Mouse (Mus musculus) MEL (cell line): ENCODE data around the gene Man1c1. TPM values are rescaled to one million over a fixed set of nuclear protein-coding genes. Genes with fewer than 3 reads are reported as not detected.

Source experiments
- DNase-seq: peaks from one replicate; pipeline ENCODE4 v3.0.0; 2011; ENCODE audit warnings: low read depth, low spot score
- H3K27ac ChIP-seq: 2 replicates; pipeline ENCODE4 v1.5.1; 2012; ENCODE audit warnings: low read depth, mild to moderate bottlenecking, control low read depth, low read length, moderate library complexity; ENCODE audit not compliant: control insufficient read depth
- H3K27me3 ChIP-seq, 2 experiments: fragments of 150-350 bp in 1 of 2; sonication (generic) in 1 of 2; 2 replicates each; pipeline ENCODE4 v1.6.1; 2012; ENCODE audit warnings: low read length in 2 of 2, mild to moderate bottlenecking in 2 of 2, improper control_type of control experiment in 1 of 2, moderate library complexity in 1 of 2; ENCODE audit not compliant: insufficient read depth in 2 of 2, control insufficient read depth in 1 of 2
- H3K36me3 ChIP-seq, 2 experiments: 2 replicates each; pipeline ENCODE4 v1.6.1; 2012 to 2014; ENCODE audit warnings: low read length in 2 of 2, improper control_type of control experiment in 1 of 2, inconsistent platforms in 1 of 2, mild to moderate bottlenecking in 1 of 2; ENCODE audit not compliant: insufficient read depth in 2 of 2, control insufficient read depth in 1 of 2
- H3K4me1 ChIP-seq, 2 experiments: fragments of 150-350 bp in 1 of 2; sonication (generic) in 1 of 2; 2 replicates each; pipeline ENCODE4 v1.6.1; 2012; ENCODE audit warnings: low read length in 2 of 2, improper control_type of control experiment in 1 of 2, mild to moderate bottlenecking in 1 of 2; ENCODE audit not compliant: insufficient read depth in 2 of 2, control insufficient read depth in 1 of 2
- H3K4me3 ChIP-seq, 2 experiments: fragments of 150-350 bp in 1 of 2; sonication (generic) in 1 of 2; 2 replicates each; pipeline ENCODE4 v1.5.1; 2012; ENCODE audit warnings: low read depth in 2 of 2, low read length in 2 of 2, mild to moderate bottlenecking in 2 of 2, moderate library complexity in 2 of 2, control low read depth in 1 of 2, improper control_type of control experiment in 1 of 2; ENCODE audit not compliant: control insufficient read depth in 1 of 2, insufficient read depth in 1 of 2
- H3K79me2 ChIP-seq: 2 replicates; pipeline ENCODE4 v1.6.1; 2012; ENCODE audit warnings: mild to moderate bottlenecking, low read length, moderate library complexity; ENCODE audit not compliant: control insufficient read depth, poor library complexity, insufficient read depth
- H3K9ac ChIP-seq: 2 replicates; pipeline ENCODE4 v1.6.1; 2012; ENCODE audit warnings: low read depth, mild to moderate bottlenecking, control low read depth, low read length, moderate library complexity; ENCODE audit not compliant: control insufficient read depth, poor library complexity, severe bottlenecking
- H3K9me3 ChIP-seq: fragments of 150-350 bp; sonication (generic); replicated peaks from 2 replicates; pipeline ENCODE4 v1.6.1; 2012; ENCODE audit warnings: mild to moderate bottlenecking, low read length, improper control_type of control experiment, moderate library complexity; ENCODE audit not compliant: insufficient read depth
- CHD1 ChIP-seq: IDR thresholded peaks from 2 replicates; pipeline ENCODE4 v1.6.1; 2012; ENCODE audit warnings: low read depth, mild to moderate bottlenecking, inconsistent platforms, low read length, improper control_type of control experiment
- CHD2 ChIP-seq: IDR thresholded peaks from 2 replicates; pipeline ENCODE4 v1.6.1; 2011; ENCODE audit warnings: low read length, improper control_type of control experiment
- E2F4 ChIP-seq: IDR thresholded peaks from 2 replicates; pipeline ENCODE4 v1.6.1; 2011; ENCODE audit warnings: low read depth, low read length, improper control_type of control experiment, borderline replicate concordance
- HCFC1 ChIP-seq: IDR thresholded peaks from 2 replicates; pipeline ENCODE4 v1.6.1; 2012; ENCODE audit warnings: low read depth, mild to moderate bottlenecking, inconsistent platforms, low read length, improper control_type of control experiment, moderate library complexity
- JUND ChIP-seq: IDR thresholded peaks from 2 replicates; pipeline ENCODE4 v1.6.1; 2011; ENCODE audit warnings: low read depth, mild to moderate bottlenecking, improper control_type of control experiment, low read length
- MAX ChIP-seq: IDR thresholded peaks from 2 replicates; pipeline ENCODE4 v1.6.1; 2011; ENCODE audit warnings: low read length, improper control_type of control experiment
- MEF2A ChIP-seq: IDR thresholded peaks from 2 replicates; pipeline ENCODE4 v1.6.1; 2014; ENCODE audit warnings: low read depth, mild to moderate bottlenecking, inconsistent platforms, low read length, improper control_type of control experiment; ENCODE audit not compliant: poor library complexity, insufficient replicate concordance, severe bottlenecking; ENCODE audit errors: extremely low read depth
- MXI1 ChIP-seq: IDR thresholded peaks from 2 replicates; pipeline ENCODE4 v1.6.1; 2011; ENCODE audit warnings: mild to moderate bottlenecking, low read depth, low read length, improper control_type of control experiment
- MYB ChIP-seq: IDR thresholded peaks from 2 replicates; pipeline ENCODE4 v1.6.1; 2011; ENCODE audit warnings: mild to moderate bottlenecking, low read depth, low read length, improper control_type of control experiment
- NELFE ChIP-seq: IDR thresholded peaks from 2 replicates; pipeline ENCODE4 v1.6.1; 2011; ENCODE audit warnings: low read depth, low read length, improper control_type of control experiment
- NRF1 ChIP-seq: IDR thresholded peaks from 2 replicates; pipeline ENCODE4 v1.6.1; 2014; ENCODE audit warnings: low read depth, mild to moderate bottlenecking, inconsistent platforms, low read length, improper control_type of control experiment, moderate library complexity; ENCODE audit not compliant: poor library complexity, insufficient read depth, severe bottlenecking
- POLR2A ChIP-seq, 2 experiments: IDR thresholded peaks; 2 replicates each; pipeline ENCODE4 v1.6.1; 2011 to 2012; ENCODE audit warnings: low read length in 2 of 2, mild to moderate bottlenecking in 2 of 2, control low read depth in 1 of 2, improper control_type of control experiment in 1 of 2, low read depth in 1 of 2, moderate library complexity in 1 of 2; ENCODE audit not compliant: control insufficient read depth in 1 of 2, insufficient read depth in 1 of 2, poor library complexity in 1 of 2
- POLR2AphosphoS5 ChIP-seq: IDR thresholded peaks from 2 replicates; pipeline ENCODE4 v1.6.1; 2012; ENCODE audit warnings: low read depth, borderline replicate concordance, mild to moderate bottlenecking, inconsistent platforms, low read length, moderate library complexity, mixed read lengths
- RCOR1 ChIP-seq: IDR thresholded peaks from 2 replicates; pipeline ENCODE4 v1.6.1; 2012; ENCODE audit warnings: low read depth, mild to moderate bottlenecking, inconsistent platforms, low read length, improper control_type of control experiment
- SIN3A ChIP-seq: IDR thresholded peaks from 2 replicates; pipeline ENCODE4 v1.6.1; 2012; ENCODE audit warnings: low read length, improper control_type of control experiment, inconsistent platforms
- SMC3 ChIP-seq: IDR thresholded peaks from 2 replicates; pipeline ENCODE4 v1.6.1; 2011; ENCODE audit warnings: low read depth, low read length, improper control_type of control experiment
- TBP ChIP-seq: IDR thresholded peaks from 2 replicates; pipeline ENCODE4 v1.8.0; 2011; ENCODE audit warnings: low read depth, low read length, improper control_type of control experiment
- TCF12 ChIP-seq: IDR thresholded peaks from 2 replicates; pipeline ENCODE4 v1.6.1; 2014; ENCODE audit warnings: low read depth, mild to moderate bottlenecking, inconsistent platforms, low read length, improper control_type of control experiment, moderate library complexity
- UBTF ChIP-seq: IDR thresholded peaks from 2 replicates; pipeline ENCODE4 v1.6.1; 2012; ENCODE audit warnings: low read depth, mild to moderate bottlenecking, inconsistent platforms, low read length, improper control_type of control experiment, moderate library complexity, borderline replicate concordance; ENCODE audit not compliant: insufficient read depth
- USF2 ChIP-seq, 2 experiments: IDR thresholded peaks; 2 replicates each; pipeline ENCODE4 v1.6.1; 2011 to 2012; ENCODE audit warnings: improper control_type of control experiment in 2 of 2, low read length in 2 of 2, borderline replicate concordance in 1 of 2, inconsistent platforms in 1 of 2, low read depth in 1 of 2, mild to moderate bottlenecking in 1 of 2; ENCODE audit not compliant: insufficient read depth in 1 of 2
- ZC3H11A ChIP-seq: IDR thresholded peaks from 2 replicates; pipeline ENCODE4 v1.6.1; 2012; ENCODE audit warnings: low read depth, mild to moderate bottlenecking, inconsistent platforms, low read length, improper control_type of control experiment
- ZKSCAN1 ChIP-seq: IDR thresholded peaks from 2 replicates; pipeline ENCODE4 v1.6.1; 2012; ENCODE audit warnings: low read depth, mild to moderate bottlenecking, inconsistent platforms, low read length, improper control_type of control experiment, moderate library complexity
- polyA plus RNA-seq, 2 experiments: library from polyadenylated mRNA; stranded (reverse) in 1 of 2; unstranded in 1 of 2; fragments of >175 nt in 1 of 2; fragments of >200 nt in 1 of 2; gene quantifications; 2 replicates each; pipeline versions ENCODE4 v1.2.1 to v1.2.4; 2012; ENCODE audit warnings: low replicate concordance in 2 of 2, low read depth in 1 of 2; ENCODE audit not compliant: insufficient read length in 2 of 2, insufficient read depth in 1 of 2, missing spikeins in 1 of 2
- total RNA-seq: library from RNA; depleted of rRNA; stranded (reverse); fragments of 300-350 nt; gene quantifications from 2 replicates; pipeline ENCODE4 v1.2.3, GENCODE M21; 2012

Man1c1 gene
- total and polyA plus RNA-seq, 3 experiments: 1.9 to 5.2 TPM; not detected in 1

DNA sequence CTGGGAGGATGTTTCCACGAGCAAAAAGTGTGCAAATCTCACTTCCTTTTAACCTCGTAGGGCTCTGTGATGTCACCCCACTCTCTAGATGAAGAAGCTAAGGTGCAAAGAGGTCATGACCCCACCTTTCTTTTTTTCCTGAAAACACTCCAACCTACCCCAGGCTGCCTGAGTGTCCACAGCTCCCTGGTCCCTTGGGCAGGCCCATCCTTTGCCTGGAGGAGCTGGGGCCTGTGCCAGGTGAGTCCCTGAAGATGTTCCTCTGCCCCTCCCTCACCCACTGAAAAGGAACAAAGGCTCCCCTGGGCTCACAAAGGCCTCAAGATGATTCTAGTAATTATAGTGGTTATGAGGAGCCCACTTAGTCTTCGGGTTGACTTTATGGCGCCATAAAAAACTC, 111.6 kb downstream of the Man1c1 start:
- H3K79me2 ChIP-seq: no peaks in the 10 kb centered on the region
- H3K9ac ChIP-seq: no peak overlapping the region
- no peaks in the 10 kb centered on the region for H3K27me3 ChIP-seq
- DNase-seq: no peak
- no peak overlapping the region for H3K4me3 ChIP-seq
- 0 out of 4 replicates have a peak, but pooled peaks cover 0 to 2% of the 10 kb centered on the region in 2 experiments for H3K36me3 ChIP-seq
- no peak overlapping the region for H3K27ac ChIP-seq
- H3K4me1 ChIP-seq: no peaks in the 10 kb centered on the region
- H3K9me3 ChIP-seq: no peaks in the 10 kb centered on the region
- TF ChIP-seq E2F4: no peak
- no peak for TF ChIP-seq ZKSCAN1
- TF ChIP-seq MYB: no peak
- no peak for TF ChIP-seq MEF2A
- no peak for TF ChIP-seq POLR2A (IDR thresholded peaks at IDR 0.05; ENCODE audit: control insufficient read depth in 1 of 2, insufficient read depth in 1 of 2, low read depth in 1 of 2, low read length in 2 of 2, poor library complexity in 1 of 2)
- TF ChIP-seq JUND: no peak
- TF ChIP-seq MXI1: no peak
- TF ChIP-seq CHD1: no peak
- no peak for TF ChIP-seq TCF12
- no peak for TF ChIP-seq HCFC1
- no peak for TF ChIP-seq NELFE
- no peak for TF ChIP-seq UBTF
- no peak for TF ChIP-seq TBP
- TF ChIP-seq SIN3A: no peak
- no peak for TF ChIP-seq USF2 (IDR thresholded peaks at IDR 0.05; ENCODE audit: borderline replicate concordance in 1 of 2, insufficient read depth in 1 of 2, low read depth in 1 of 2, low read length in 2 of 2)
- TF ChIP-seq SMC3: no peak
- TF ChIP-seq MAX: no peak
- TF ChIP-seq RCOR1: no peak

- no peak for TF ChIP-seq POLR2AphosphoS5
- TF ChIP-seq NRF1: no peak
- TF ChIP-seq UBTF: no peak
- no peak for TF ChIP-seq MAX
- no peak for TF ChIP-seq CHD2
- no peak for TF ChIP-seq CHD1
- no peak for TF ChIP-seq ZC3H11A
- Histone ChIP-seq H3K36me3 (0 out of 4 replicates have a peak, but pooled peaks cover 0 to 2% of the 10 kb centered on the region in 2 experiments), H3K4me1 (no peaks in the 10 kb centered on the region), H3K27ac (no peak overlapping the region), H3K27me3 (no peaks in the 10 kb centered on the region), H3K9ac (no peak overlapping the region), H3K9me3 (no peaks in the 10 kb centered on the region), H3K4me3 (no peak overlapping the region), H3K79me2 (no peaks in the 10 kb centered on the region)
- no peak for DNase-seq
Measured at GRCm38 (mm10) chr4:134591506-134592061, 112.5 kb downstream of the Man1c1 start.
